Mouse (Mus musculus): ENCODE data around the gene Tada3. TPM values are rescaled to one million over a fixed set of nuclear protein-coding genes. Genes with fewer than 3 reads are reported as not detected.

The Tada3 gene
- polyA plus RNA-seq, 1 experiment, result 48.2 TPM

- peak in 1 of 2 experiments; percentile 46 for DNase-seq
- no peak overlapping the region for H3K4me3 ChIP-seq (replicated peaks; ENCODE audit: insufficient read depth, low read depth, low read length)
- H3K27ac ChIP-seq (ENCODE audit: insufficient read depth, low read length), result no peak overlapping the region; the same call in 1 of the 2 replicates
- WGBS, result 45% methylated on average over 8 of the region's 8 CpGs
- TF ChIP-seq POLR2A (IDR thresholded peaks at IDR 0.05; ENCODE audit: borderline replicate concordance, insufficient read depth, low read length), result no peak
- no peak for TF ChIP-seq CTCF (IDR thresholded peaks at IDR 0.05; ENCODE audit: borderline replicate concordance, insufficient read depth, low read depth, low read length)
- no peaks in the 10 kb centered on the region for H3K27me3 ChIP-seq (ENCODE audit: control insufficient read depth, insufficient read depth, low read length)
- peaks cover 3% of the 10 kb centered on the region for H3K4me1 ChIP-seq (ENCODE audit: control insufficient read depth, insufficient read depth, low read length)
These were observed 6.8 kb upstream of the Tada3 start for GRCm38 (mm10) chr6:113384351-113384927.

GRCm38 (mm10) chr6:113380480-113380879 lies 2.8 kb upstream of the Tada3 start:
- TF ChIP-seq POLR2A (IDR thresholded peaks at IDR 0.05; ENCODE audit: borderline replicate concordance, insufficient read depth, low read length) (no peak), CTCF (IDR thresholded peaks at IDR 0.05; ENCODE audit: borderline replicate concordance, insufficient read depth, low read depth, low read length) (no peak)
- Histone ChIP-seq H3K27ac (ENCODE audit: insufficient read depth, low read length) (no peak overlapping the region), H3K27me3 (ENCODE audit: control insufficient read depth, insufficient read depth, low read length) (no peaks in the 10 kb centered on the region), H3K4me1 (ENCODE audit: control insufficient read depth, insufficient read depth, low read length) (peaks cover 2% of the 10 kb centered on the region), H3K4me3 (replicated peaks; ENCODE audit: insufficient read depth, low read depth, low read length) (no peak overlapping the region)
- DNase-seq, result no peak
- WGBS, result 89% methylated on average over 11 of the region's 11 CpGs

GRCm38 (mm10) chr6:113379246-113379645 lies 1.6 kb upstream of the Tada3 start:
- TF ChIP-seq POLR2A (IDR thresholded peaks at IDR 0.05; ENCODE audit: borderline replicate concordance, insufficient read depth, low read length) (no peak), CTCF (IDR thresholded peaks at IDR 0.05; ENCODE audit: borderline replicate concordance, insufficient read depth, low read depth, low read length) (no peak)
- no peak overlapping the region for H3K27ac ChIP-seq (ENCODE audit: insufficient read depth, low read length)

GRCm38 (mm10) chr6:113377172-113377495 lies 549 bp downstream of the Tada3 start:
- peaks cover 2% of the 10 kb centered on the region; the same call in 1 of the 2 replicates for H3K4me1 ChIP-seq (ENCODE audit: control insufficient read depth, insufficient read depth, low read length)
- peak overlapping the region; percentile 90 for H3K4me3 ChIP-seq (replicated peaks; ENCODE audit: insufficient read depth, low read depth, low read length)
- 6% methylated on average over 7 of the region's 7 CpGs for WGBS
- peak overlapping the region; percentile 74 for H3K27ac ChIP-seq (ENCODE audit: insufficient read depth, low read length)
- no peaks in the 10 kb centered on the region for H3K27me3 ChIP-seq (ENCODE audit: control insufficient read depth, insufficient read depth, low read length)
- no peak for DNase-seq
- no peak for TF ChIP-seq CTCF (IDR thresholded peaks at IDR 0.05; ENCODE audit: borderline replicate concordance, insufficient read depth, low read depth, low read length)
- TF ChIP-seq POLR2A (IDR thresholded peaks at IDR 0.05; ENCODE audit: borderline replicate concordance, insufficient read depth, low read length), result no peak

More at GRCm38 (mm10) chr6:113379246-113379645, 1.6 kb upstream of the Tada3 start:
- Histone ChIP-seq H3K27me3 (ENCODE audit: control insufficient read depth, insufficient read depth, low read length) (no peaks in the 10 kb centered on the region), H3K4me1 (ENCODE audit: control insufficient read depth, insufficient read depth, low read length) (peaks cover 2% of the 10 kb centered on the region; the same call in 1 of the 2 replicates), H3K4me3 (replicated peaks; ENCODE audit: insufficient read depth, low read depth, low read length) (peak overlapping the region; percentile 28)
- WGBS, result 87% methylated on average over 6 of the region's 6 CpGs
- DNase-seq, result no peak

GRCm38 (mm10) chr6:113373491-113373890 lies 4.2 kb downstream of the Tada3 start:
- H3K4me1 ChIP-seq (ENCODE audit: control insufficient read depth, insufficient read depth, low read length), result no peaks in the 10 kb centered on the region; the same call in 1 of the 2 replicates
- 90% methylated on average over 4 of the region's 4 CpGs for WGBS
- TF ChIP-seq CTCF (IDR thresholded peaks at IDR 0.05; ENCODE audit: borderline replicate concordance, insufficient read depth, low read depth, low read length) (no peak), POLR2A (IDR thresholded peaks at IDR 0.05; ENCODE audit: borderline replicate concordance, insufficient read depth, low read length) (no peak)
- no peak overlapping the region for H3K4me3 ChIP-seq (replicated peaks; ENCODE audit: insufficient read depth, low read depth, low read length)
- no peak overlapping the region for H3K27ac ChIP-seq (ENCODE audit: insufficient read depth, low read length)
- no peak for DNase-seq
- H3K27me3 ChIP-seq (ENCODE audit: control insufficient read depth, insufficient read depth, low read length), result no peaks in the 10 kb centered on the region

GRCm38 (mm10) chr6:113370194-113370929 lies 7.3 kb downstream of the Tada3 start:
- H3K4me3 ChIP-seq (replicated peaks; ENCODE audit: insufficient read depth, low read depth, low read length), result no peak overlapping the region
- 81% methylated on average over 20 of the region's 20 CpGs for WGBS
- H3K27me3 ChIP-seq (ENCODE audit: control insufficient read depth, insufficient read depth, low read length), result no peaks in the 10 kb centered on the region
- no peak for DNase-seq
- TF ChIP-seq CTCF (IDR thresholded peaks at IDR 0.05; ENCODE audit: borderline replicate concordance, insufficient read depth, low read depth, low read length), result no peak
- TF ChIP-seq POLR2A (IDR thresholded peaks at IDR 0.05; ENCODE audit: borderline replicate concordance, insufficient read depth, low read length), result no peak
- H3K4me1 ChIP-seq (ENCODE audit: control insufficient read depth, insufficient read depth, low read length), result no peaks in the 10 kb centered on the region
- no peak overlapping the region for H3K27ac ChIP-seq (ENCODE audit: insufficient read depth, low read length)

GRCm38 (mm10) chr6:113368577-113368976 lies 9.1 kb downstream of the Tada3 start:
- no peak overlapping the region for H3K4me3 ChIP-seq (replicated peaks; ENCODE audit: insufficient read depth, low read depth, low read length)
- no peaks in the 10 kb centered on the region for H3K4me1 ChIP-seq (ENCODE audit: control insufficient read depth, insufficient read depth, low read length)
- WGBS, result 82% methylated on average over 5 of the region's 5 CpGs
- no peak for TF ChIP-seq POLR2A (IDR thresholded peaks at IDR 0.05; ENCODE audit: borderline replicate concordance, insufficient read depth, low read length)
- no peak for TF ChIP-seq CTCF (IDR thresholded peaks at IDR 0.05; ENCODE audit: borderline replicate concordance, insufficient read depth, low read depth, low read length)
- no peak overlapping the region for H3K27ac ChIP-seq (ENCODE audit: insufficient read depth, low read length)
- H3K27me3 ChIP-seq (ENCODE audit: control insufficient read depth, insufficient read depth, low read length), result no peaks in the 10 kb centered on the region
- no peak for DNase-seq

GRCm38 (mm10) chr6:113368124-113368523 lies 9.6 kb downstream of the Tada3 start:
- no peaks in the 10 kb centered on the region for H3K27me3 ChIP-seq (ENCODE audit: control insufficient read depth, insufficient read depth, low read length)
- H3K4me3 ChIP-seq (replicated peaks; ENCODE audit: insufficient read depth, low read depth, low read length), result no peak overlapping the region
- no peak for DNase-seq
- H3K27ac ChIP-seq (ENCODE audit: insufficient read depth, low read length), result no peak overlapping the region
- WGBS, result 91% methylated on average over 7 of the region's 7 CpGs
- TF ChIP-seq CTCF (IDR thresholded peaks at IDR 0.05; ENCODE audit: borderline replicate concordance, insufficient read depth, low read depth, low read length) (no peak), POLR2A (IDR thresholded peaks at IDR 0.05; ENCODE audit: borderline replicate concordance, insufficient read depth, low read length) (no peak)
- no peaks in the 10 kb centered on the region for H3K4me1 ChIP-seq (ENCODE audit: control insufficient read depth, insufficient read depth, low read length)
